Mouse (Mus musculus) liver, embryonic 14.5 days (tissue): Measurements from ENCODE around the gene Arl15. TPM values are rescaled to one million over a fixed set of nuclear protein-coding genes. Genes with fewer than 3 reads are reported as not detected.

Experiments
- ATAC-seq: fragments of 200-750 bp; cut with Nextera tagmentation; 2 replicates; pipeline ENCODE4 v1.8.0; 2017; ENCODE audit warnings: moderate number of reproducible peaks, mild to moderate bottlenecking, moderate library complexity; ENCODE audit not compliant: insufficient read depth
- DNase-seq, 3 experiments: peaks; one replicate each; pipeline ENCODE4 v3.0.0-alpha.2; 2012 to 2013; ENCODE audit warnings: low read depth in 3 of 3, low spot score in 3 of 3
- H3K27ac ChIP-seq: fragments of 300-500 bp; sonication (generic); 2 replicates; pipeline ENCODE4 v1.5.1; 2014; ENCODE audit warnings: moderate library complexity, mild to moderate bottlenecking, control low read depth, inconsistent platforms
- H3K27me3 ChIP-seq: fragments of 300-500 bp; sonication (generic); 2 replicates; pipeline ENCODE4 v1.6.1; 2014; ENCODE audit warnings: mild to moderate bottlenecking, low read length, moderate library complexity; ENCODE audit not compliant: control insufficient read depth, insufficient read depth
- H3K36me3 ChIP-seq: fragments of 300-500 bp; sonication (generic); replicated peaks from 2 replicates; pipeline ENCODE4 v1.6.1; 2014; ENCODE audit warnings: low read depth; ENCODE audit not compliant: control insufficient read depth, insufficient read depth
- H3K4me1 ChIP-seq, 2 experiments: fragments of 200-500 bp in 1 of 2; fragments of 300-500 bp in 1 of 2; sonication (generic) in 1 of 2; replicated peaks; 2 replicates each; pipeline ENCODE4 v1.6.1; 2012 to 2014; ENCODE audit warnings: antibody characterized with exemption in 1 of 2, inconsistent platforms in 1 of 2, low read length in 1 of 2; ENCODE audit not compliant: control insufficient read depth in 2 of 2, insufficient read depth in 2 of 2
- H3K4me2 ChIP-seq: fragments of 300-500 bp; sonication (generic); 2 replicates; pipeline ENCODE4 v1.6.1; 2014; ENCODE audit warnings: low read depth, mild to moderate bottlenecking, control low read depth, moderate library complexity
- H3K4me3 ChIP-seq, 2 experiments: fragments of 200-500 bp in 1 of 2; fragments of 300-500 bp in 1 of 2; sonication (generic) in 1 of 2; 2 replicates each; pipeline ENCODE4 v1.5.1; 2012 to 2014; ENCODE audit warnings: low read depth in 2 of 2, low read length in 2 of 2, mild to moderate bottlenecking in 2 of 2, control low read depth in 1 of 2, inconsistent platforms in 1 of 2, moderate library complexity in 1 of 2; ENCODE audit not compliant: insufficient read depth in 1 of 2
- H3K9ac ChIP-seq: fragments of 300-500 bp; sonication (generic); replicated peaks from 2 replicates; pipeline ENCODE4 v1.6.1; 2014; ENCODE audit warnings: mild to moderate bottlenecking, control low read depth, moderate library complexity
- H3K9me3 ChIP-seq: fragments of 300-500 bp; sonication (generic); 2 replicates; pipeline ENCODE4 v1.6.1; 2016; ENCODE audit warnings: low read length, mixed read lengths; ENCODE audit not compliant: control insufficient read depth
- CTCF ChIP-seq: IDR thresholded peaks from 2 replicates; pipeline ENCODE4 v1.5.1; 2016; ENCODE audit warnings: antibody characterized with exemption, low read depth, control low read depth
- EP300 ChIP-seq: IDR thresholded peaks from 2 replicates; pipeline ENCODE4 v1.6.1; 2016; ENCODE audit warnings: antibody characterized with exemption, low read depth
- WGBS: fragments of 180-500 bp; shearing (Covaris S2); extraction: QIAGEN DNeasy Blood & Tissue Kit; methylation state at CpG from one replicate; pipeline ENCODE4 v1.1.7; 2014; ENCODE audit not compliant: insufficient replicate concordance; 5-methylcytosine and 5-hydroxymethylcytosine counted together
- polyA plus RNA-seq, 2 experiments: library from polyadenylated mRNA; depleted of rRNA in 1 of 2; stranded (reverse) in 1 of 2; unstranded in 1 of 2; fragments of >200 nt; fragmentation: Nextera tagmentation in 1 of 2; extraction: Ambion mirVana in 1 of 2; gene quantifications; 2 replicates each; pipeline versions ENCODE4 v1.2.1 to v1.2.3; 2012 to 2014

Gene Arl15
- polyA plus RNA-seq, 2 experiments: 2.0 to 2.6 TPM

GRCm38 (mm10) chr13:113918668-113919067, 124.4 kb downstream of the Arl15 start:
- no peak for TF ChIP-seq EP300
- TF ChIP-seq CTCF: no peak
- Histone ChIP-seq H3K4me1 (no peaks in the 10 kb centered on the region), H3K36me3 (no peaks in the 10 kb centered on the region), H3K27ac (no peak overlapping the region), H3K4me3 (no peak overlapping the region), H3K27me3 (no peaks in the 10 kb centered on the region), H3K4me2 (no peak overlapping the region), H3K9ac (no peak overlapping the region), H3K9me3 (no peaks in the 10 kb centered on the region)
- ATAC-seq (no peak), DNase-seq (no peak)
- WGBS: 74% methylated on average over 7 of the region's 7 CpGs

GRCm38 (mm10) chr13:113935697-113936096, 141.4 kb downstream of the Arl15 start:
- no peaks in the 10 kb centered on the region for H3K27me3 ChIP-seq
- DNase-seq (no peak), ATAC-seq (no peak)
- H3K4me2 ChIP-seq: no peak overlapping the region
- WGBS: 75% methylated on average over 4 of the region's 4 CpGs
- no peak overlapping the region for H3K27ac ChIP-seq
- no peaks in the 10 kb centered on the region for H3K9me3 ChIP-seq
- TF ChIP-seq EP300: no peak
- TF ChIP-seq CTCF: no peak
- H3K36me3 ChIP-seq: no peaks in the 10 kb centered on the region
- H3K9ac ChIP-seq: no peak overlapping the region
- H3K4me1 ChIP-seq: peaks cover 0 to 3% of the 10 kb centered on the region in 2 experiments; a peak in 2 of 4 replicates
- no peak overlapping the region for H3K4me3 ChIP-seq

- peaks cover 0 to 3% of the 10 kb centered on the region in 2 experiments; a peak in 2 of 4 replicates for H3K4me1 ChIP-seq
- H3K27ac ChIP-seq: no peak overlapping the region
- H3K4me3 ChIP-seq: no peak overlapping the region
- DNase-seq (no peak), ATAC-seq (no peak)
- H3K9me3 ChIP-seq: no peaks in the 10 kb centered on the region
- no peak overlapping the region for H3K9ac ChIP-seq
- H3K27me3 ChIP-seq: no peaks in the 10 kb centered on the region
- TF ChIP-seq CTCF (no peak), EP300 (no peak)
- no peak overlapping the region for H3K4me2 ChIP-seq
- no peaks in the 10 kb centered on the region for H3K36me3 ChIP-seq
- WGBS: 82% methylated on average over 5 of the region's 5 CpGs
Measured at GRCm38 (mm10) chr13:113937231-113937630, 142.9 kb downstream of the Arl15 start.

- no peak overlapping the region for H3K4me2 ChIP-seq
- H3K9me3 ChIP-seq: no peaks in the 10 kb centered on the region
- 84% methylated on average over 9 of the region's 9 CpGs for WGBS
- no peak overlapping the region for H3K9ac ChIP-seq
- DNase-seq: no peak
- no peak for ATAC-seq
- H3K4me3 ChIP-seq: no peak overlapping the region
- H3K4me1 ChIP-seq: no peaks in the 10 kb centered on the region
- H3K36me3 ChIP-seq: no peaks in the 10 kb centered on the region
- H3K27me3 ChIP-seq: no peaks in the 10 kb centered on the region
- no peak overlapping the region for H3K27ac ChIP-seq
- TF ChIP-seq EP300 (no peak), CTCF (no peak)
Measured at GRCm38 (mm10) chr13:113938561-113938960, 144.3 kb downstream of the Arl15 start.

- TF ChIP-seq EP300: no peak
- no peak for TF ChIP-seq CTCF
Measured at GRCm38 (mm10) chr13:113939097-113939496, 144.8 kb downstream of the Arl15 start.

More at GRCm38 (mm10) chr13:113939097-113939496, 144.8 kb downstream of the Arl15 start:
- Histone ChIP-seq H3K4me2 (no peak overlapping the region), H3K27ac (no peak overlapping the region), H3K4me3 (no peak overlapping the region), H3K36me3 (no peaks in the 10 kb centered on the region), H3K9me3 (no peaks in the 10 kb centered on the region), H3K4me1 (no peaks in the 10 kb centered on the region), H3K27me3 (no peaks in the 10 kb centered on the region), H3K9ac (no peak overlapping the region)
- DNase-seq (no peak), ATAC-seq (no peak)
- WGBS: 53% methylated on average over 10 of the region's 10 CpGs
